Mouse (Mus musculus): Measurements from ENCODE around the gene Fam196b. TPM values are rescaled to one million over a fixed set of nuclear protein-coding genes. Genes with fewer than 3 reads are reported as not detected.

Gene Fam196b
- polyA plus RNA-seq (2012; ENCODE audit: insufficient read depth, insufficient read length, low replicate concordance, missing spikeins): not detected in 2 replicates

GRCm38 (mm10) chr11:34314534-34315379 lies at the start of gene Fam196b:
TSS of gene Fam196b (plus strand) at chr11:34314822.
- TF ChIP-seq CTCF (IDR thresholded peaks at IDR 0.05; ENCODE audit: insufficient read depth, low read depth, low read length) (no peak), POLR2A (IDR thresholded peaks at IDR 0.05; ENCODE audit: insufficient read depth, low read depth, low read length) (no peak)
- Histone ChIP-seq H3K27ac (ENCODE audit: insufficient read depth, low read depth, low read length) (0 out of 2 replicates have a peak within 1 kb of the TSS, but pooled peaks have one; percentile 63), H3K4me1 (ENCODE audit: control insufficient read depth, insufficient read depth, low read length) (peaks cover 2% of the 10 kb centered on the region; the same call in 1 of the 2 replicates), H3K4me3 (ENCODE audit: insufficient read depth, low read depth, low read length) (peak within 1 kb of the TSS; percentile 40)
- WGBS: 5% methylated on average over 13 of the region's 13 CpGs

- TF ChIP-seq CTCF (IDR thresholded peaks at IDR 0.05; ENCODE audit: insufficient read depth, low read depth, low read length) (no peak), POLR2A (IDR thresholded peaks at IDR 0.05; ENCODE audit: insufficient read depth, low read depth, low read length) (no peak)
- 46% methylated on average over 10 of the region's 10 CpGs for WGBS
- Histone ChIP-seq H3K4me3 (ENCODE audit: insufficient read depth, low read depth, low read length) (no peak overlapping the region), H3K4me1 (ENCODE audit: control insufficient read depth, insufficient read depth, low read length) (peaks cover 20% of the 10 kb centered on the region), H3K27ac (ENCODE audit: insufficient read depth, low read depth, low read length) (no peak overlapping the region)
Observed at GRCm38 (mm10) chr11:34272016-34272415, 42.6 kb upstream of the Fam196b start.

DNA sequence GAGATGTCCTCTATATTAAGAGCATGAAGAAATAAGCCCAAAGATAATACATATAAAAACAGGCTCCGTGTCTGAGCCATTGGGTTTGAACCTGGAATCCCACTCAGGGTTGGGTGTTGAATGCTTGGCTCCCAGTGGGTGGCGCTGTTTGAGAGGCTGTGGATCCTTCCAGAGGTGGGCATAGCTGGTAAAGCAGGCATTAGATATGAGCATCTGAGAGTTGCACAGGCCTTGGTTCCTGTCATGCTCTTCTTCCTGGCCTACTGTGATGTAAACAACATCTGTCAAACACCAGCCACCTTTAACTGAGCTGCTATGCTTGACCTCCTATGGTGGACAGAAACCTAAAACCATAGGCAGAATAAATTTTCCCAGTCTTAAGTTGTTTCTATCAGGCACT lies 38.7 kb upstream of the Fam196b start:
- H3K27ac ChIP-seq (ENCODE audit: insufficient read depth, low read depth, low read length): peak overlapping the region; percentile 71
- peaks cover 20% of the 10 kb centered on the region for H3K4me1 ChIP-seq (ENCODE audit: control insufficient read depth, insufficient read depth, low read length)
- no peak overlapping the region for H3K4me3 ChIP-seq (ENCODE audit: insufficient read depth, low read depth, low read length)
- TF ChIP-seq CTCF (IDR thresholded peaks at IDR 0.05; ENCODE audit: insufficient read depth, low read depth, low read length): peak; percentile 48; the same call in 1 of the 2 replicates
- TF ChIP-seq POLR2A (IDR thresholded peaks at IDR 0.05; ENCODE audit: insufficient read depth, low read depth, low read length): no peak
- WGBS: 52% methylated on average over 2 of the region's 2 CpGs

DNA sequence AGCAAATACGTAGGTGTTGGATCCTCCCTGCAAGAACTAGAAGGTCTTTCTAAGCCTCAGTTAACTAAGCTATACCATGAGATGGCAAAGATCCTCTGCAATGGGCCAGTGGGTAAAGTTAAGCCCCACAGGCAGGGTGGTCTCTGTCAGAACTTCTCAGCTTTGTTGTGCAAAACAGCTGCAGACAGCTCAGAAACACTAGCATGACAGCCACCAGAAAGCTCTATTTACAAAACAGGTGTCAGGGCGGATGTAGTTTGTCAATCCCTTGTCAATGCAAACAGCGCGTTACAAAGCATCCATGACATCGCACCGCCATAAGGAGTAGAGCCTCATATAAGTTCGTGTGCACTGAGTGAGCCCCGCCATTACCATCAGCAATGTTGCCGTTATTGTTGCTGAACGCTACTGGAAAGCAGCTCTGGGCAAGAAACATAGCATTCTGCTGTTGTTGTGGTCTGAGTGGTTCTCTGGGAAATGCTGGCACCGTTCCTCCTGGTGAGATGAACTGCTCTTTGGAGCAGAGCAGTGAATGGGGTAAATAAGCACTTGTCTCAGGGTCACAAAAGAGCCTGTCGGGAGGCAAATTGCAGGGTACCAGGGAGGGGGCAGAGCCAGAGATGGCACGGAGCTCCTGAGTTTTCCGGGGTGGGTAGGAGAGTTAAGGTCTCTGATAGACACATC lies 38.1 kb upstream of the Fam196b start:
- Histone ChIP-seq H3K4me3 (ENCODE audit: insufficient read depth, low read depth, low read length) (no peak overlapping the region), H3K27ac (ENCODE audit: insufficient read depth, low read depth, low read length) (peak overlapping the region; percentile 71), H3K4me1 (ENCODE audit: control insufficient read depth, insufficient read depth, low read length) (peaks cover 20% of the 10 kb centered on the region)
- 19% methylated on average over 14 of the region's 14 CpGs for WGBS
- no peak for TF ChIP-seq CTCF (IDR thresholded peaks at IDR 0.05; ENCODE audit: insufficient read depth, low read depth, low read length)

GRCm38 (mm10) chr11:34277047-34277445 lies 37.6 kb upstream of the Fam196b start:
- no peak for TF ChIP-seq CTCF (IDR thresholded peaks at IDR 0.05; ENCODE audit: insufficient read depth, low read depth, low read length)
- no peak for TF ChIP-seq POLR2A (IDR thresholded peaks at IDR 0.05; ENCODE audit: insufficient read depth, low read depth, low read length)
- no peak overlapping the region for H3K27ac ChIP-seq (ENCODE audit: insufficient read depth, low read depth, low read length)
- H3K4me3 ChIP-seq (ENCODE audit: insufficient read depth, low read depth, low read length): no peak overlapping the region
- 24% methylated on average over 3 of the region's 3 CpGs for WGBS
- peaks cover 15% of the 10 kb centered on the region for H3K4me1 ChIP-seq (ENCODE audit: control insufficient read depth, insufficient read depth, low read length)

DNA sequence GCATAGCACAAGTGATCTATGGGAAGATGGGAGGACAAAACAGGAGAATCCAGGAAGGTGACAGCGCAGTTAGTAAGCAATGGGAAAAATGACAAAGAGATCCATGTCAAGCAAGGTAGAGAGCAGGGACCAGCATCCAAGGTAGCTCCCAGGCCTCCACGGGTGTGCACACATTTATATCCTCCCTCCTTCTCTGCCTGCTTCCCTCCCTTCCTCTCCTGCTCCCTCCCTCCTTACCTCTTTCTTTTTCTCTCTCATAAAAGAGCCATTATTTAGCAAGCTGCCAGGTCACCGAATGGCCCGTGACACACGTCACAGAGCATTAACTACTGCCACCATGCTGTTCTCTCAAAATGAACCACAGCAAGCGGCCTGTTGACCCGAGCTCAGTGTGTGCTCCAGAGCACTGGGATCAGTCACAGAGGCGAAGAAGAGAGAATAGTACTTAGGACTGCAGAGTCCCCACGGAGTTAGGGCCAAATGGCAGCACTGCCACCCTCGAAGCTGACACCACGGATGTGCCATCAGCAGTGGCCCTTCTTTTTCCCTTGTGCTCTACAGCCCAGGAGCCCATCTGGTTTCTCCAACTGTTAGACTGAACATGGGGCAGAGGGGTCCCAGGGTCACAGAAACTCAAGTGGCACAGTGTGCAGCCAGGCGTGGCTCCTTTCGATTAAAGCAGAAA lies 30.4 kb upstream of the Fam196b start:
- WGBS: 69% methylated on average over 13 of the region's 13 CpGs
- H3K4me1 ChIP-seq (ENCODE audit: control insufficient read depth, insufficient read depth, low read length): no peaks in the 10 kb centered on the region
- TF ChIP-seq CTCF (IDR thresholded peaks at IDR 0.05; ENCODE audit: insufficient read depth, low read depth, low read length) (no peak), POLR2A (IDR thresholded peaks at IDR 0.05; ENCODE audit: insufficient read depth, low read depth, low read length) (no peak)
- no peak overlapping the region for H3K4me3 ChIP-seq (ENCODE audit: insufficient read depth, low read depth, low read length)
- H3K27ac ChIP-seq (ENCODE audit: insufficient read depth, low read depth, low read length): no peak overlapping the region

- WGBS: 81% methylated on average over 4 of the region's 4 CpGs
Observed at GRCm38 (mm10) chr11:34290265-34290664, 24.4 kb upstream of the Fam196b start.

GRCm38 (mm10) chr11:34290708-34291107 lies 23.9 kb upstream of the Fam196b start:
- H3K4me1 ChIP-seq (ENCODE audit: control insufficient read depth, insufficient read depth, low read length): no peaks in the 10 kb centered on the region
- TF ChIP-seq POLR2A (IDR thresholded peaks at IDR 0.05; ENCODE audit: insufficient read depth, low read depth, low read length) (no peak), CTCF (IDR thresholded peaks at IDR 0.05; ENCODE audit: insufficient read depth, low read depth, low read length) (no peak)
- WGBS: 50% methylated on average over 2 of the region's 2 CpGs
- no peak overlapping the region for H3K4me3 ChIP-seq (ENCODE audit: insufficient read depth, low read depth, low read length)
- H3K27ac ChIP-seq (ENCODE audit: insufficient read depth, low read depth, low read length): no peak overlapping the region

More at GRCm38 (mm10) chr11:34290265-34290664, 24.4 kb upstream of the Fam196b start:
- no peak overlapping the region for H3K4me3 ChIP-seq (ENCODE audit: insufficient read depth, low read depth, low read length)
- H3K4me1 ChIP-seq (ENCODE audit: control insufficient read depth, insufficient read depth, low read length): no peaks in the 10 kb centered on the region
- TF ChIP-seq CTCF (IDR thresholded peaks at IDR 0.05; ENCODE audit: insufficient read depth, low read depth, low read length) (no peak), POLR2A (IDR thresholded peaks at IDR 0.05; ENCODE audit: insufficient read depth, low read depth, low read length) (no peak)
- no peak overlapping the region for H3K27ac ChIP-seq (ENCODE audit: insufficient read depth, low read depth, low read length)
